Mouse (Mus musculus): Measurements from ENCODE around the gene Pttg1ip. TPM values are rescaled to one million over a fixed set of nuclear protein-coding genes. Genes with fewer than 3 reads are reported as not detected.

Gene Pttg1ip
- polyA plus RNA-seq, 1 experiment from 2014 or later, result 72.8 TPM

GRCm38 (mm10) chr10:77590812-77591211 is 9.3 kb downstream of the Pttg1ip start:
- Histone ChIP-seq H3K36me3 (peaks cover 96% of the 10 kb centered on the region), H3K4me3 (no peak overlapping the region), H3K27ac (peak overlapping the region; percentile 81), H3K9me3 (replicated peaks) (no peaks in the 10 kb centered on the region), H3K4me1 (peaks cover 59% of the 10 kb centered on the region), H3K27me3 (replicated peaks) (no peaks in the 10 kb centered on the region), H3K9ac (peak overlapping the region; percentile 36; the same call in 1 of the 2 replicates), H3K4me2 (peak overlapping the region; percentile 18; the same call in 1 of the 2 replicates)
- 37% methylated on average over 6 of the region's 6 CpGs for WGBS (ENCODE audit: insufficient replicate concordance)
- ATAC-seq, result peak; percentile 89

GRCm38 (mm10) chr10:77591546-77591945 is 10.0 kb downstream of the Pttg1ip start:
- Histone ChIP-seq H3K27me3 (replicated peaks) (no peaks in the 10 kb centered on the region), H3K36me3 (peaks cover 99% of the 10 kb centered on the region), H3K9ac (no peak overlapping the region), H3K4me1 (peaks cover 53% of the 10 kb centered on the region), H3K4me2 (no peak overlapping the region), H3K4me3 (no peak overlapping the region), H3K27ac (peak overlapping the region; percentile 38; the same call in 1 of the 2 replicates), H3K9me3 (replicated peaks) (no peaks in the 10 kb centered on the region)
- WGBS (ENCODE audit: insufficient replicate concordance), result 82% methylated on average over 6 of the region's 6 CpGs
- no peak for ATAC-seq

- H3K9me3 ChIP-seq (replicated peaks), result no peaks in the 10 kb centered on the region
- no peak overlapping the region for H3K4me3 ChIP-seq
- no peaks in the 10 kb centered on the region for H3K27me3 ChIP-seq (replicated peaks)
- H3K9ac ChIP-seq, result no peak overlapping the region
- H3K4me2 ChIP-seq, result no peak overlapping the region
- H3K36me3 ChIP-seq, result peaks cover 82% of the 10 kb centered on the region
- no peak overlapping the region for H3K27ac ChIP-seq
- ATAC-seq, result no peak
- 68% methylated on average over 2 of the region's 2 CpGs for WGBS (ENCODE audit: insufficient replicate concordance)
- peaks cover 7% of the 10 kb centered on the region for H3K4me1 ChIP-seq
Measured at GRCm38 (mm10) chr10:77596060-77596459, 14.5 kb downstream of the Pttg1ip start.

GRCm38 (mm10) chr10:77603021-77603420 is 21.5 kb downstream of the Pttg1ip start:
- WGBS (ENCODE audit: insufficient replicate concordance), result 61% methylated on average over 4 of the region's 4 CpGs
- no peaks in the 10 kb centered on the region for H3K27me3 ChIP-seq (replicated peaks)
- ATAC-seq, result no peak
- H3K36me3 ChIP-seq, result peaks cover 20% of the 10 kb centered on the region
- peaks cover 5% of the 10 kb centered on the region; the same call in 1 of the 2 replicates for H3K9me3 ChIP-seq (replicated peaks)
- no peak overlapping the region for H3K4me3 ChIP-seq
- no peak overlapping the region for H3K4me2 ChIP-seq
- no peak overlapping the region for H3K27ac ChIP-seq
- peaks cover 26% of the 10 kb centered on the region for H3K4me1 ChIP-seq
- no peak overlapping the region for H3K9ac ChIP-seq

GRCm38 (mm10) chr10:77604111-77604510 is 22.6 kb downstream of the Pttg1ip start:
- Histone ChIP-seq H3K9me3 (replicated peaks) (peaks cover 5% of the 10 kb centered on the region; the same call in 1 of the 2 replicates), H3K4me3 (no peak overlapping the region), H3K36me3 (peaks cover 18% of the 10 kb centered on the region), H3K9ac (no peak overlapping the region), H3K4me2 (no peak overlapping the region), H3K4me1 (peaks cover 31% of the 10 kb centered on the region), H3K27ac (no peak overlapping the region), H3K27me3 (replicated peaks) (no peaks in the 10 kb centered on the region)
- ATAC-seq, result no peak
- 89% methylated on average over 6 of the region's 6 CpGs for WGBS (ENCODE audit: insufficient replicate concordance)

GRCm38 (mm10) chr10:77604958-77605357 is 23.4 kb downstream of the Pttg1ip start:
- WGBS (ENCODE audit: insufficient replicate concordance), result 80% methylated on average over 5 of the region's 5 CpGs

GRCm38 (mm10) chr10:77605368-77605767 is 23.8 kb downstream of the Pttg1ip start:
- Histone ChIP-seq H3K4me2 (peak overlapping the region; percentile 95), H3K9me3 (replicated peaks) (peaks cover 5% of the 10 kb centered on the region; the same call in 1 of the 2 replicates), H3K27ac (peak overlapping the region; percentile 98), H3K27me3 (replicated peaks) (no peaks in the 10 kb centered on the region), H3K4me3 (peak overlapping the region; percentile 76), H3K36me3 (peaks cover 28% of the 10 kb centered on the region), H3K4me1 (peaks cover 35% of the 10 kb centered on the region), H3K9ac (peak overlapping the region; percentile 87)
- 44% methylated on average over 1 of the region's 1 CpGs for WGBS (ENCODE audit: insufficient replicate concordance)
- ATAC-seq, result peak; percentile 3; the same call in 1 of the 2 replicates

More at GRCm38 (mm10) chr10:77604958-77605357, 23.4 kb downstream of the Pttg1ip start:
- Histone ChIP-seq H3K27ac (peak overlapping the region; percentile 98), H3K27me3 (replicated peaks) (no peaks in the 10 kb centered on the region), H3K4me1 (peaks cover 35% of the 10 kb centered on the region), H3K4me2 (no peak overlapping the region), H3K9ac (no peak overlapping the region), H3K36me3 (peaks cover 24% of the 10 kb centered on the region), H3K4me3 (no peak overlapping the region), H3K9me3 (replicated peaks) (peaks cover 5% of the 10 kb centered on the region; the same call in 1 of the 2 replicates)
- no peak for ATAC-seq

GRCm38 (mm10) chr10:77605908-77606826 is 24.6 kb downstream of the Pttg1ip start, which contains the start of the genes Sumo3 and Gm49325:
TSS of gene Sumo3 (plus strand) at chr10:77606097.
TSS of gene Gm49325 (plus strand) at chr10:77606197.
- peak within 1 kb of the TSS; percentile 76 for H3K4me3 ChIP-seq
- H3K9ac ChIP-seq, result peak within 1 kb of the TSS; percentile 87
- peak; percentile 86 for ATAC-seq
- WGBS (ENCODE audit: insufficient replicate concordance), result 1% methylated on average over 89 of the region's 119 CpGs
- peak within 1 kb of the TSS; percentile 98 for H3K27ac ChIP-seq
- H3K9me3 ChIP-seq (replicated peaks), result peaks cover 5% of the 10 kb centered on the region; the same call in 1 of the 2 replicates
- peaks cover 36% of the 10 kb centered on the region for H3K36me3 ChIP-seq
- H3K4me2 ChIP-seq, result peak within 1 kb of the TSS; percentile 95
- peaks cover 43% of the 10 kb centered on the region for H3K4me1 ChIP-seq
- no peaks in the 10 kb centered on the region for H3K27me3 ChIP-seq (replicated peaks)

- H3K4me3 ChIP-seq, result peak overlapping the region; percentile 76
- peak; percentile 36 for ATAC-seq
- peaks cover 43% of the 10 kb centered on the region for H3K36me3 ChIP-seq
- H3K27me3 ChIP-seq (replicated peaks), result no peaks in the 10 kb centered on the region
- peak overlapping the region; percentile 95 for H3K4me2 ChIP-seq
- H3K27ac ChIP-seq, result peak overlapping the region; percentile 98
- H3K9me3 ChIP-seq (replicated peaks), result peaks cover 5% of the 10 kb centered on the region; the same call in 1 of the 2 replicates
- peak overlapping the region; percentile 87 for H3K9ac ChIP-seq
- peaks cover 50% of the 10 kb centered on the region for H3K4me1 ChIP-seq
- 16% methylated on average over 7 of the region's 7 CpGs for WGBS (ENCODE audit: insufficient replicate concordance)
Measured at GRCm38 (mm10) chr10:77606855-77607254, 25.3 kb downstream of the Pttg1ip start.

- Histone ChIP-seq H3K27me3 (replicated peaks) (no peaks in the 10 kb centered on the region), H3K4me1 (peaks cover 52% of the 10 kb centered on the region), H3K36me3 (peaks cover 49% of the 10 kb centered on the region), H3K4me3 (peak overlapping the region; percentile 76), H3K4me2 (peak overlapping the region; percentile 95), H3K27ac (peak overlapping the region; percentile 98), H3K9ac (peak overlapping the region; percentile 87), H3K9me3 (replicated peaks) (peaks cover 5% of the 10 kb centered on the region; the same call in 1 of the 2 replicates)
- 56% methylated on average over 5 of the region's 5 CpGs for WGBS (ENCODE audit: insufficient replicate concordance)
- no peak for ATAC-seq
Measured at GRCm38 (mm10) chr10:77607441-77607840, 25.9 kb downstream of the Pttg1ip start.

GRCm38 (mm10) chr10:77608589-77608988 is 27.1 kb downstream of the Pttg1ip start:
- peaks cover 60% of the 10 kb centered on the region for H3K36me3 ChIP-seq
- ATAC-seq, result no peak
- H3K9ac ChIP-seq, result no peak overlapping the region
- no peak overlapping the region for H3K4me2 ChIP-seq
- no peak overlapping the region for H3K27ac ChIP-seq
- H3K4me1 ChIP-seq, result peaks cover 54% of the 10 kb centered on the region
- peaks cover 5% of the 10 kb centered on the region; the same call in 1 of the 2 replicates for H3K9me3 ChIP-seq (replicated peaks)
- 89% methylated on average over 8 of the region's 8 CpGs for WGBS (ENCODE audit: insufficient replicate concordance)
- H3K27me3 ChIP-seq (replicated peaks), result no peaks in the 10 kb centered on the region
- no peak overlapping the region for H3K4me3 ChIP-seq
